Mouse (Mus musculus): ENCODE results near the gene Plekhm2. TPM values are rescaled to one million over a fixed set of nuclear protein-coding genes. Genes with fewer than 3 reads are reported as not detected.

The Plekhm2 gene
- polyA plus RNA-seq, 1 experiment from 2014 or later: 1.1 TPM

DNA sequence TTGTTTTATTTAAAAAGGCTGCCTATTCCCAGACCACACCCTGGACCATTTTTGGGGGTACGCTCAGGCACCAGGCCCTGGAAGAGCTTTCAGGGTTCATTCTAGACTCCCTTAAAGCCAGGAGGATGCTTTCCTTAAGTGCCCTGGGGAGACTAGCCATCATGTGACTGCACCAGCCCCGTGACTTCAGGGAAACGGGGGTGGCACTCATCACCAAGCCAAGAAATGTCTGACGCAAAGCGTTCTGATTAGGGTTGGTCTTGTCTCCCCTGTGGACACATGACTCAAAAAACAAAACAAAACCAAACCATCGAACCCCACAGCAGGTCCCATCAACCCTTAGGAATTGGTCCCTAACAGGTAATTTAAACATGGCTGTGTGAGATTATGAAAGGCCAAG is 13.4 kb downstream of the Plekhm2 start:
- ATAC-seq (ENCODE audit: insufficient read depth): no peak
- peaks cover 18% of the 10 kb centered on the region for H3K4me1 ChIP-seq (replicated peaks)
- H3K36me3 ChIP-seq (replicated peaks): 0 out of 2 replicates have a peak, but pooled peaks cover 8% of the 10 kb centered on the region
- no peaks in the 10 kb centered on the region for H3K9me3 ChIP-seq (replicated peaks)
- no peak overlapping the region for H3K9ac ChIP-seq
- H3K27me3 ChIP-seq: no peaks in the 10 kb centered on the region
- H3K27ac ChIP-seq (replicated peaks): no peak overlapping the region
- no peak overlapping the region for H3K4me2 ChIP-seq
- H3K4me3 ChIP-seq (replicated peaks): no peak overlapping the region
- 80% methylated on average over 6 of the region's 6 CpGs for WGBS (ENCODE audit: insufficient replicate concordance)

- Histone ChIP-seq H3K9ac (no peak overlapping the region), H3K4me1 (replicated peaks) (peaks cover 11% of the 10 kb centered on the region), H3K4me2 (no peak overlapping the region), H3K36me3 (replicated peaks) (0 out of 2 replicates have a peak, but pooled peaks cover 8% of the 10 kb centered on the region), H3K9me3 (replicated peaks) (no peaks in the 10 kb centered on the region), H3K27me3 (no peaks in the 10 kb centered on the region), H3K27ac (replicated peaks) (no peak overlapping the region), H3K4me3 (replicated peaks) (no peak overlapping the region)
- 69% methylated on average over 6 of the region's 6 CpGs for WGBS (ENCODE audit: insufficient replicate concordance)
- no peak for ATAC-seq (ENCODE audit: insufficient read depth)
Measured at GRCm38 (mm10) chr4:141649244-141649643, 15.5 kb downstream of the Plekhm2 start.

GRCm38 (mm10) chr4:141648262-141648661 is 16.4 kb downstream of the Plekhm2 start:
- H3K27me3 ChIP-seq: no peaks in the 10 kb centered on the region
- H3K9me3 ChIP-seq (replicated peaks): no peaks in the 10 kb centered on the region
- H3K27ac ChIP-seq (replicated peaks): no peak overlapping the region
- 75% methylated on average over 5 of the region's 5 CpGs for WGBS (ENCODE audit: insufficient replicate concordance)
- peaks cover 15% of the 10 kb centered on the region for H3K4me1 ChIP-seq (replicated peaks)
- H3K36me3 ChIP-seq (replicated peaks): 0 out of 2 replicates have a peak, but pooled peaks cover 3% of the 10 kb centered on the region
- ATAC-seq (ENCODE audit: insufficient read depth): no peak
- no peak overlapping the region for H3K9ac ChIP-seq
- no peak overlapping the region for H3K4me3 ChIP-seq (replicated peaks)
- no peak overlapping the region for H3K4me2 ChIP-seq

DNA sequence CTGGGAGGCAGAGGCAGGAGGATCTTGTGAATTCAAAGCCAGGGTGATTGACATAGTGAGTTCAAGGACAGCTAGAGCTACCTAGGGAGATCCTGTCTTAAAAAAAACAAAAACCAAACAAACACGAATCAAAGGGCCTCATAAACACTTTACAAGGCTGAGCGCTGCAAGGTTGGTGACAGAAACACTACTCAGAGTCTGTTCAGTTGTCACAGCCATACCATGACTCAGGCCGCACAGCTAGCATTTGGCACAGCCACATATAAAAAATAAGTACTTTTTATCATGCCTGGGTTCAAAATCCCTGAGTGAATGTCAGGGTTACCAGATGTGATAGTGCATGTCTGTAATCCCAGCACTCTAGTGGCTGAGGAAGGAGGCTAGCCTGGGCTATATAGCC is 17.5 kb downstream of the Plekhm2 start:
- no peak overlapping the region for H3K4me3 ChIP-seq (replicated peaks)
- H3K27ac ChIP-seq (replicated peaks): no peak overlapping the region
- H3K9me3 ChIP-seq (replicated peaks): no peaks in the 10 kb centered on the region
- WGBS (ENCODE audit: insufficient replicate concordance): 76% methylated on average over 3 of the region's 3 CpGs
- no peaks in the 10 kb centered on the region for H3K27me3 ChIP-seq
- no peak overlapping the region for H3K9ac ChIP-seq
- 0 out of 2 replicates have a peak, but pooled peaks cover 3% of the 10 kb centered on the region for H3K36me3 ChIP-seq (replicated peaks)
- peaks cover 10% of the 10 kb centered on the region for H3K4me1 ChIP-seq (replicated peaks)
- H3K4me2 ChIP-seq: no peak overlapping the region
- ATAC-seq (ENCODE audit: insufficient read depth): no peak

- Histone ChIP-seq H3K4me1 (replicated peaks) (peaks cover 6% of the 10 kb centered on the region; the same call in 1 of the 2 replicates), H3K27ac (replicated peaks) (no peak overlapping the region), H3K9ac (no peak overlapping the region), H3K4me2 (no peak overlapping the region), H3K36me3 (replicated peaks) (peaks cover 10% of the 10 kb centered on the region; the same call in 1 of the 2 replicates), H3K4me3 (replicated peaks) (no peak overlapping the region), H3K9me3 (replicated peaks) (no peaks in the 10 kb centered on the region), H3K27me3 (no peaks in the 10 kb centered on the region)
- no peak for ATAC-seq (ENCODE audit: insufficient read depth)
- WGBS (ENCODE audit: insufficient replicate concordance): 81% methylated on average over 8 of the region's 8 CpGs
Measured at GRCm38 (mm10) chr4:141645988-141646387, 18.7 kb downstream of the Plekhm2 start.

GRCm38 (mm10) chr4:141643118-141643855 is 21.4 kb downstream of the Plekhm2 start:
- H3K27ac ChIP-seq (replicated peaks): no peak overlapping the region
- no peaks in the 10 kb centered on the region for H3K27me3 ChIP-seq
- H3K4me3 ChIP-seq (replicated peaks): no peak overlapping the region
- no peak overlapping the region for H3K9ac ChIP-seq
- WGBS (ENCODE audit: insufficient replicate concordance): 60% methylated on average over 7 of the region's 7 CpGs
- peaks cover 14% of the 10 kb centered on the region for H3K36me3 ChIP-seq (replicated peaks)
- H3K9me3 ChIP-seq (replicated peaks): no peaks in the 10 kb centered on the region
- ATAC-seq (ENCODE audit: insufficient read depth): no peak
- peaks cover 6% of the 10 kb centered on the region; the same call in 1 of the 2 replicates for H3K4me1 ChIP-seq (replicated peaks)
- no peak overlapping the region for H3K4me2 ChIP-seq

DNA sequence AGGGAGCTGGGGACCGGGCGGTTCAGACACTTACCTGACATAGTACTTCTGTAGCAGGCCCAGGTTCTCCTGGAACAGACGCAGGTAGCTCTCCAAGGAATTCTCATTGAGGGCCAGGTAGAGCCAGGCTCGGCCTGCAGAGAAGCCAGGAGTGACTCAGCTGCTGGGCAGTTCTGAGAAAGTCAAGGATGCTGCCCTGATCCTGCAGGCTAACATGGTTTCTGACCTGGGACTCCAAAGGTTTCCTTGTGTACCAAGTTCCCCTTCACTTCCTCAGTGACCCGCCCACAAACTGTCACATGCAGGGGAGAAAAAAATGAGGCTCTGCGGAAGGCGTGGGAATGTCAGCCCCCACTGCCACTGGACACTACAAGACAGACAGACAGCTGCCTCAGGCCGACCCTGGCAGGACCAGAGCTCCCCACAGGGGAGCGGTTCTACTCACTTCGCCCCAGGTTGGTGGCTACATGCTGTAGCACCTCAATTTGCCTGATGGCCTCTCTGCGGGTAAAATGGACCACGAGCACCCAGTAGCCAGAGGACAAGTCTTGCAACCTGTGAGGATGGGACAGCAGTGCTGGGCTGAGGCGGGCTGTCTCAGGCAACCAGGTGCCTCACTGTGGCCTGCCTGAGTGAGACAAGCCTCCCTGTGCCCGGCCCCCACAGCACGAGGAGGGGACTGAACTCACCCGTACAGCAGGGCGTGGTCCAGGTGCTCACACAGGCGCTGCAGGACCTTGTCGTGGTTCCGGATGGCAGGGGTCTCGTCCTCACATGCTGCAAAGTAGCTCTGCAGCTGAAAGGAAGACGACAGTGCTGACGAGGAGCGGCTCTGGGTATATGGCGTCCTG is 22.5 kb downstream of the Plekhm2 start:
- Histone ChIP-seq H3K4me1 (replicated peaks) (peaks cover 6% of the 10 kb centered on the region; the same call in 1 of the 2 replicates), H3K4me3 (replicated peaks) (no peak overlapping the region), H3K9ac (no peak overlapping the region), H3K4me2 (no peak overlapping the region), H3K36me3 (replicated peaks) (peaks cover 14% of the 10 kb centered on the region), H3K9me3 (replicated peaks) (no peaks in the 10 kb centered on the region), H3K27ac (replicated peaks) (no peak overlapping the region), H3K27me3 (no peaks in the 10 kb centered on the region)
- no peak; the same call in 1 of the 2 replicates for ATAC-seq (ENCODE audit: insufficient read depth)
- WGBS (ENCODE audit: insufficient replicate concordance): 84% methylated on average over 25 of the region's 25 CpGs

- no peak for ATAC-seq (ENCODE audit: insufficient read depth)
- Histone ChIP-seq H3K9me3 (replicated peaks) (no peaks in the 10 kb centered on the region), H3K9ac (no peak overlapping the region), H3K27me3 (no peaks in the 10 kb centered on the region), H3K4me2 (no peak overlapping the region), H3K4me1 (replicated peaks) (peaks cover 6% of the 10 kb centered on the region; the same call in 1 of the 2 replicates), H3K36me3 (replicated peaks) (peaks cover 17% of the 10 kb centered on the region), H3K4me3 (replicated peaks) (no peak overlapping the region), H3K27ac (replicated peaks) (no peak overlapping the region)
- WGBS (ENCODE audit: insufficient replicate concordance): 81% methylated on average over 7 of the region's 7 CpGs
Measured at GRCm38 (mm10) chr4:141641353-141641771, 23.3 kb downstream of the Plekhm2 start.

- Histone ChIP-seq H3K9me3 (replicated peaks) (no peaks in the 10 kb centered on the region), H3K4me3 (replicated peaks) (no peak overlapping the region), H3K27me3 (no peaks in the 10 kb centered on the region), H3K4me2 (no peak overlapping the region), H3K27ac (replicated peaks) (no peak overlapping the region), H3K36me3 (replicated peaks) (peaks cover 17% of the 10 kb centered on the region), H3K9ac (no peak overlapping the region), H3K4me1 (replicated peaks) (peaks cover 6% of the 10 kb centered on the region; the same call in 1 of the 2 replicates)
- WGBS (ENCODE audit: insufficient replicate concordance): 58% methylated on average over 11 of the region's 11 CpGs
- no peak for ATAC-seq (ENCODE audit: insufficient read depth)
Measured at GRCm38 (mm10) chr4:141639474-141639873, 25.2 kb downstream of the Plekhm2 start.

DNA sequence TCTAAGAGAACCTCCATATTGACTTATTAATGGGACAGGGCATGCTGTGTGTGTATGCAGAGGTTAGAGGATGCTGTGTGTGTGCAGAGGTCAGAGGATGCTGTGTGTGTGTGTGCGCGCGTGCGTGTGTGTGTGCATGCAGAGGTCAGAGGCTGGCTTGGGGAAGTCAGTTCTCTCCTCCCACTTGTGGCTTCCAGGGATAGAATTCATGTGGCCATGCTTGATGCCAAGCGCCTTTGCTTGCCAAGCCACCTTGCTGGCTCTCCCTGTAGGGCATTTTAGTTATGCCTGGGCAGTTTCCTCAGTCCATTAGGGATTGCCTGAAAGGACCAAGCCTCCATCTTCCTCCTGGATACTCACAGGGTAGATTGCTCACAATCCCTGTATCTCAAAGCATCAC is 28.0 kb downstream of the Plekhm2 start:
- Histone ChIP-seq H3K4me3 (replicated peaks) (no peak overlapping the region), H3K36me3 (replicated peaks) (peaks cover 29% of the 10 kb centered on the region)

GRCm38 (mm10) chr4:141635991-141636390 is 28.7 kb downstream of the Plekhm2 start:
- no peak for ATAC-seq (ENCODE audit: insufficient read depth)
- Histone ChIP-seq H3K36me3 (replicated peaks) (peaks cover 29% of the 10 kb centered on the region), H3K4me2 (no peak overlapping the region), H3K4me3 (replicated peaks) (no peak overlapping the region), H3K4me1 (replicated peaks) (no peaks in the 10 kb centered on the region), H3K27ac (replicated peaks) (no peak overlapping the region), H3K9me3 (replicated peaks) (no peaks in the 10 kb centered on the region), H3K9ac (no peak overlapping the region), H3K27me3 (no peaks in the 10 kb centered on the region)
- WGBS (ENCODE audit: insufficient replicate concordance): 80% methylated on average over 9 of the region's 9 CpGs

More for the DNA sequence above, 28.0 kb downstream of the Plekhm2 start:
- no peak overlapping the region for H3K4me2 ChIP-seq
- WGBS (ENCODE audit: insufficient replicate concordance): 92% methylated on average over 5 of the region's 5 CpGs
- no peak overlapping the region for H3K9ac ChIP-seq
- H3K27me3 ChIP-seq: no peaks in the 10 kb centered on the region
- ATAC-seq (ENCODE audit: insufficient read depth): no peak
- H3K4me1 ChIP-seq (replicated peaks): no peaks in the 10 kb centered on the region
- H3K9me3 ChIP-seq (replicated peaks): no peaks in the 10 kb centered on the region
- no peak overlapping the region for H3K27ac ChIP-seq (replicated peaks)

Data from liver, embryonic 15.5 days (tissue).